Mouse (Mus musculus): ENCODE results near the gene Tmem120a.

GRCm38 (mm10) chr5:135723165-135723751 is 21.0 kb downstream of the Tmem120a start:
- TF ChIP-seq POLR2A (IDR thresholded peaks at IDR 0.05; ENCODE audit: control insufficient read depth, low read depth, low read length) (no peak), CTCF (IDR thresholded peaks at IDR 0.05; ENCODE audit: control insufficient read depth, insufficient read depth, insufficient replicate concordance, low read depth, low read length) (no peak)

Measured in testis, adult 2 months (tissue).